Mouse (Mus musculus): ENCODE results near the gene Bsg.
"Not testable (repeated sequence)": the region's sequence is repeated elsewhere in the genome, so short reads cannot be mapped to it uniquely, and the experiment has no call there.

Bsg gene

DNA sequence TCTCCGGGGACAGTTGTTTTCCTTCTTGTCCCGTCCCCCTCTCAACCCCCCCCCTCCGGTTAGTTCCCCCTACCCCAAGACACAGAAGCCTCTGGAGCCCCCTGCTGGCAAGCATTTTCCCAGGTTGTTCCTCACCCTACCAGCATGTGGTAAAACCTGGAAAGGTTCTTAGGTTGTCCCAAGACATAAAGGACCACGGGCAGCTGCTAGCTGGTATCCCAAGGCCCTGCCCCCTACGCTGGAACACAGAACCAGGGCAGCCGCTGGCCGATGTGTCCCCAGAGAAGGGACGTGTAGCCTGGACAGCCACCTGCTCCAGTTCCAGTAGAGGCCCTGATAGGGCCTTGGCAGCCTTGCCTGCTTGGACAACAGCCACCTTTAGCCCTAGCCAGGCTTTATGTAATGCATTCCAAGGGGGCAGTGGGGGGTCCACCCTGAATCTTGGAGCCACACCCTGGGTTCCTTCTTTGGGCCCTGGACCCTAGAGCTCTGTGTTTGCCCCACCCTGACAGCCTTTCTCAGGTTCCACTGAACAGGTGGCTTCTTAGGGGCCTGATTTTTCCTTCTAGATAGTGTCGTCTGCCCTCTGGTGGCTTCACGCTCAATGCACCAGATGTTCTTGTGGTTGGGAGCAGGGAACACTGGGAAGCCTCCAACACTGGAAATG is 21.2 kb upstream of the Bsg start:
- no peak for DNase-seq (ENCODE audit: low spot score)

DNA sequence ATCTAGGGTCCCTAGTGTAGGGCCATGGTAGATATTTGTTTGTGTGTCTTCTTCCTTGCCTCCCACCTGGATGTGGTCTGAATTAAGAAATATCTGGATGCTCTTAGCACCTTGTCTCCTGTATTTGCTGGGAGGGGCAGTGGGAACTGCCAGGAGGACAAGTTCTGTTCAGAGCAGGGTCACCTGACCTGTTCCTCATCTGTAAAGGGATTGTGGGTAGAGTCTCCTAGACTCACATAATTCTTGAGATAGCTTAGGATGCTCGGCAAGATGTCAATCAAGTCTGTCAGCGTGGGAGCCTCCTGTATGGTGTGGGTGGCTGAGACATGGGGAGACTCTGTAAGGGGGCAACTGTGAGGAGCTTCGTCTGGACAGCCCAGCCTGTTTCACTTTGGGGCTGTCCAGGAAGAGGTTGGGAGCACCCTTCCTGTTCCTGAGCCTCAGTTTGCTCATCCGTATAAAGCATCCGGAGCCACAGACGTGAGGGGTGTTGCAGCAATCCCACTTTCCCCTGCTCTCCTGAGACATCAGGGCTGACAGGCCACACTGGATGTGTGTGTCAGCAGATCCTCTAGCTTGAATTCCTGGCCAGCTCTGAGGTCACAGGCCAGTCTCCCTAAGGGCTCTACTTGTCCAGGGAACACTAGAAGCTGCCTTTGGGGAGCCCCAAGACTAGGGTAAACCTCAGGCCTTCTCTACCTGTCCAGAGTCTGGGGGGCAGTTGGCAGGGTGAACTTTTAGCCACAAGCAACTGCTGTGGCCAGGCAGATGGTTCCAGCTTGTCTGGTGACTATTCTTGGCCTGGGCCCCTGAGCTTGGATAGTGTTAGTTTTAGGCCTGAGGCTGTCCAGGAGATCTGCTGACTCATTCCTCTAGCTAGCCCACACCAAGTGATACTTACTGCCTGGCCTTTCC is 20.3 kb upstream of the Bsg start:
- no peak for DNase-seq (ENCODE audit: low spot score)

DNA sequence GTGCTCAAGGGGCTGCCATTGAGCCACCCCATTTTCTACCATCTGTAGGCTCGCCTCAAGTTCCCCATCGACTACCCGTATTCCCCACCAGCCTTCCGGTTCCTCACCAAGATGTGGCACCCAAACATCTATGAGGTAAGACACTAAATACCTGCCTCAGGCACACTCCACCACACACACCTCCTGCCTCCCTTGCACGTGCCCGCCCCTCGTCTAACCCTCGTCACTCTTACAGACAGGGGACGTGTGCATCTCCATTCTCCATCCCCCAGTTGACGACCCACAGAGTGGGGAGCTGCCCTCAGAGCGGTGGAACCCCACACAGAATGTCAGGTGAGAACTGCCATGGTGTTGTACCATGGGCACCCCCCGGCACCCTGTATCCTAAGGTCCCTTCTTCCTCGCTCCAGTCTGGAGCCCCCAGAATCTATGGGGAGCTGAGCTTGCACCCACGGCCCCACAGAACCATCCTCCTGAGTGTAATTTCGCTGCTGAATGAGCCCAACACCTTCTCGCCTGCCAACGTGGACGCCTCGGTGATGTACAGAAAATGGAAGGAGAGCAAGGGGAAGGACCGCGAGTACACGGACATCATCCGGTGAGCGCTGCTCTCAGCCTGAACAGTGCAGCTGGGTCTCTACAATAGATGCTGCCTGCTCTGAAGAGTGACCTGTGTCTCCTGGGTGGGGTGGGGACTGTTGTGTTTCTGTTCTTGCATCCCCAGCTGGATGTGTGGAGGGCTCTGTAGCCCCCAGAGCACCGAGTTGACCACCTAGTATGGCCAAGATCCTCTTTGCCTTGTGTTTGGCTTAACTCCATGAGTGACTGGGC is 19.3 kb upstream of the Bsg start:
- DNase-seq (ENCODE audit: low spot score) = no peak

DNA sequence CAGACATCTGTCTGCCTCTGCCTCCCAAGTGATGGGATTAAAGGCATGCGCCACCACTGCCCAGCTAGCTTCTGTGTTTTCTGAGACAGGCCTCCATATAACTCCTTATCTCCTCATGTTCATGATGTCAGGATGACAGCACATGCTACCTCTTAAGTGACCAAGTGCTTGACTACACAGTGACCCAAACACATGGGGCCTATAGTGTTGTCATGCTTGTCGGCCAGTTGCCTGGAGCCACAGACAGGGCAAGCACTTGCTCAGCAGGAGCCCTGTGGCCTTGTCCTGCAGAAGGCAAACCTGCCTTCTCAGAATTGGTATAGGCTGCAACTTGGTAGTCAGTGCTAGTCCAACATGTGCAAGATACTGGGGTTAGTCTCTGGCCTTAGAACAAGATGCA is 18.1 kb upstream of the Bsg start:
- DNase-seq (ENCODE audit: low spot score) = no peak

DNA sequence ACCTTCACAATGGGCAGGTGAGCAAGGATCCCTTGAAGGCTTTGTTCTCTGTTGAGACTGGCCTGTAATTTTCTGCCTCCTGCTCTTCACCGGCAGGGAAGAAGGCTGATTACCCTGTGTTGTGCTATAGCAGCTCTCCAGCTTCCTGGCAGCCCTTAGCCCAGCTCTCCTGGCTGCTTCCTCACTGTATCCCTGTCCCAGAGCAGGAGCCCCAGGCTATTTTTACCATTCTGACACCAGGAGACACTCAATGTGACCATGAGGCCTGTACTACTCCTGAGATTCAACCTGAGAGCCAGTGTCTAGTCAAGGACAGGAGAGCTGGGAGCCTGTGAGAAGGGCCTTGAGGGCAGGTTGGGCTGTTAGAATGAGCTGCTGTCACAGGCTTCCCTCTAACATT is 17.6 kb upstream of the Bsg start:
- DNase-seq (ENCODE audit: low spot score) = no peak

DNA sequence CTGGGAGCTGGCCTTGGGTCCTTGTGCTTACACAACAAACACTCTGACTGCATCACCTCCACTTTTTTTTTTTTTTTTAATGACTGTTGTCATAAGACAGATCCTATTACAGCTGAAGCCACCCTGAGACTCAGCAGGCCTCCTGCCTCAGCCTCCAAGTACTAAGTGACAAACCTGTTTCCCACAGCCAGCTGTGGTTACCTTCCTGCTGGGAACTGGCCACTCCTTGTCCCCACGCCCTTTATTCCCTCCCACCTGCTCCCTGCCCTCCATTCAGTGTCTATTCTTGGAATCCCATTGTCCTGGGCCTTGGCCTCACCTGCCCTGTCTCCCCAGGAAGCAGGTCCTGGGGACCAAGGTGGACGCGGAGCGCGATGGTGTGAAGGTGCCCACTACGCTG is 16.8 kb upstream of the Bsg start:
- no peak for DNase-seq (ENCODE audit: low spot score)

DNA sequence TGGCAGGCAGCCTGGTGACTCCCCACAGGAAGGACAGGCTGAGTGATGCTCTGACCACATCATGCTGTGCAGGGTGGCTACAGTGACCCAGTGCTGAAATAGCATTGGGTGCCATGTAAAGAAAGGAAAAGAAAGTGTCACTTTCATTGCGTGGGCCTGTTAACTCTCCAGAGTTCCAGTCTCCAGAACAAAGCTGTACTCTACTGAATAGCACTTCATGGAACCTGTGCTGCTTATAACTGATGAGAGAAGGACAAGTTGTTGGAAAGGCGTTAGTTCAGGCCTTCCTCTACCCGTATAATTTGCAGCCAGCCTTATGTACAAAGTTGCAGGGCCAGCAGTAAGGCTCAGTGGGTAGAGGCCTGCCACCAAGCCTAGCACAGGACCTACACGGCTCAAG is 15.6 kb upstream of the Bsg start, which contains the start of gene Gzmm:
Gzmm (plus strand) TSS at position 301 of the 400 bp plus-strand sequence.
- no peak for DNase-seq (ENCODE audit: low spot score)

DNA sequence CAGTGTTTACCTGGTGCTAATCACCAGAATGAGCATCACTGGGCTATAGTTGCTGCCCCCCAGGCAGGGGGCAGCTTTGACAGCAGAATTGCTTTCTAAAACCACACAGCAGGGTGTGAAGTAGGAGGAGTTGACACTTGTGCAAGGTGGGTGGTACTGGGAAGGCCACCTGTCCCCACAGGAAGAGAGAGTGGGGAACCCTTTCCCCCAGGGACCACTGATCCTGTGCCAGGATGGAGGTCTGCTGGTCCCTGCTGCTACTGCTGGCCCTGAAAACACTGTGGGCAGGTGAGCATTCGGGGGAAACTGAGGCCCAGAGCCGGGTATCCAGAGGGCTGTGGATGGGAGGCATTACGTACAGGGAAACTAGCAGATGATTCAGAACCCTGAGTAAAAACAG is 15.1 kb upstream of the Bsg start:
- DNase-seq (ENCODE audit: low spot score) = no peak

DNA sequence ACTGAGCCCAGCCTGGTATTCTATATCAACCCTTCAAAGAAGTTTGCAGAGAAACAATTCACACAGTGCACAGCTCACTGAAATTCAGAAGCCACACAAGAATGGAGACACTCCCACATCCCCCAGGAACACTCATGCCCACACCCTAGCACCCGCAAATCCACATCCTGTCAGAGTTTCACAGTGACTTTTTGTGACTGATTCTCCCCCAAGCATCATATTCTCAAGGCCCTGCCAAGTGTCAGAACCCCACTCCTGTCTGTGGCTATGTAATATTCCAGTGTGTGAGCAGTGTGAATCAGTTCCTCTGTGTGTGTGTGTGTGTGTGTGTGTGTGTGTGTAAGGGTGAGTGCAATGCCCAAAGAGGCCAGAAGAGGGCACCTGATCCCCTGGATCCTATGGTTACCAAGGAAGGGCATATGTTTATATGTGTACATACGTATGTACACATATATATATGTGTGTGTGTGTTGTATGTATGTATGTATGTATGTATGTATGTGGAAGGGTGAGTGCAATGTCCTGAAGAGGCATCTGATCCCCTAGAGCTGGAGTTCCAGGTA is 12.2 kb upstream of the Bsg start:
- no peak for DNase-seq (ENCODE audit: low spot score)

DNA sequence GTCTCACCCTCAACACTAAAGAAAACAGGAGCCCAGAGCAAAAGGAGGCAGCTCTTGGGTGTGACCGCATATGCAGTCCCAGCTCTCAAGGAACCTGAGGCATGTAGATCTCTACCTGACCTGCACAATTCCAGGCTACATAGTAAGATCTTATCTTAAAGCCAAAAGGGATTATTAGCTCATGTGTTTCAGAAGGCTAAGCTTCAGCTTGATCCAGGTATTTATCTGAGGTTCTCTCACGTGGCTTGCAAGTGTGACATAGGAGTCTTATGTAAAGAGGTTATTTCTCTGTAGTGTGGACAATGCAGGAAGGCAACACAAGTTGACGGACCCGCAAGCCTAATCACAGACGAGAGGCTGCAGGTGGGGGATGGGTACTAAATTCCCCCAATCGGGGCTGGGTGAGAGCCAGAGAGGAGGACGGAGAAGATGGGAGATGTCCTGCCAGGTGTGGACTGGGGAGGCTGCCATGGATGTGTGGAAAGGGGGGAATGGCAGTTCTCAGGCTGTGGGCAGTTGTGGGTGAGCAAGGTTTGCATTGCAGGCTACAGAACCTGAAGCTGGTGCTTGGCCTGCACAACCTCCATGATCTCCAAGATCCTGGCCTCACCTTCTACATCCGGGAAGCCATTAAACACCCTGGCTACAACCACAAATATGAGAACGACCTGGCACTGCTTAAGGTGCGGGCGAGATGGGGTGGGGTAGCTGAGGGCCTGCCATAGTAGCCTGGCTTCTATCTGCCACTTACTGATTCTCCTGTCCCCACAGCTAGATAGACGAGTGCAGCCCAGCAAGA is 10.5 kb upstream of the Bsg start:
- DNase-seq (ENCODE audit: low spot score) = no peak

DNA sequence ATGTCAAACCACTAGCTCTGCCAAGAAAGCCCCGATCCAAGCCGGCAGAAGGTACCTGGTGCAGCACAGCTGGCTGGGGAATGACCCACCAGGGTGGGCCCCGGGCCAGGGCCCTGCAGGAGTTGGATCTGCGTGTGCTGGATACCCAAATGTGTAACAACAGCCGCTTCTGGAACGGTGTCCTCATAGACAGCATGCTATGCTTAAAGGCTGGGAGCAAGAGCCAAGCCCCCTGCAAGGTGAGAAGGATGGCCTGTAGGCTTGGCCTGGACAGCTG is 10.0 kb upstream of the Bsg start:
- no peak for DNase-seq (ENCODE audit: low spot score)

DNA sequence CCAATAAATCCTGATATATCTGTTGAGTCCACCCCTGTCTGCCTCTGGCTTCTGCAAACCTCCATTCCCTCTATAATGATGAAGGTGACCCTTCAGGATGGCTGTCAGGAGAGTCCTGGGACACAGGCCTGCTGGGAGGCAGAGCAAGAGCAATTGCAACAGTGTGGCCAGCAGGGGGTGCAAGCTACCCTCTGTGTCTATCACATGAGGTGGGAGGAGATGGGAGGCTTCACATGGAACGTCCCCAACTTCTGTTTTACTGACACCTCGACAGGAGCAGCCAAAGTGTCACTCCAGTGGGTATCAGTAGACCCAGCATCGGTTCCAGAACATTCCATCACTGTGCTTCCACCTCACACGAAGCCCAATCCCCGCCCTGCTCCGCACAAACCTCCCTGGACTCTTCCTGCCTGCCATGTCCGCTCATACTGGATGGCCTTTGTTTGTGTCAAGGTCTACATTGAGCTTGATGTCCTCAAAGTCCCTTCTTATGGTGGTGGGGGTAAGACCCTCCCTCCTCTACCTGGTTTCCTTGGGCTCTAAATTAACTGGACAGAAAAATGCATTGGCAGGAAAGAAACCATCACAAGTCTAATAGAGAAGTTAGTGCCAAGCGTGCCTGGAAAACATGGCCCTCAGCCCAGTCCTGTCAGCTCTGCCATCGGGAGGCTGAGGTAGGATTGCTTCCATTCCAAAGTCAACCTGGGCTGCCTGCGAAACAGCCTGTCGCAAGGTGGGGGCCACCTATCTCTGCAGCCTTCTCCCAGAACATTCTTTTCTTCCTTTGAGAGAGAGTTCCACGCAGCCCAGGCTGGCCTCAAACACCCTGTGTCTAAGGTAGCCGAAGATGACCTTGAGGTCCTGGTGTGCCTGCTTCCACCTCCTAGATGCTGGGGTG is 8.8 kb upstream of the Bsg start:
- DNase-seq (ENCODE audit: low spot score) = peak; percentile 50

DNA sequence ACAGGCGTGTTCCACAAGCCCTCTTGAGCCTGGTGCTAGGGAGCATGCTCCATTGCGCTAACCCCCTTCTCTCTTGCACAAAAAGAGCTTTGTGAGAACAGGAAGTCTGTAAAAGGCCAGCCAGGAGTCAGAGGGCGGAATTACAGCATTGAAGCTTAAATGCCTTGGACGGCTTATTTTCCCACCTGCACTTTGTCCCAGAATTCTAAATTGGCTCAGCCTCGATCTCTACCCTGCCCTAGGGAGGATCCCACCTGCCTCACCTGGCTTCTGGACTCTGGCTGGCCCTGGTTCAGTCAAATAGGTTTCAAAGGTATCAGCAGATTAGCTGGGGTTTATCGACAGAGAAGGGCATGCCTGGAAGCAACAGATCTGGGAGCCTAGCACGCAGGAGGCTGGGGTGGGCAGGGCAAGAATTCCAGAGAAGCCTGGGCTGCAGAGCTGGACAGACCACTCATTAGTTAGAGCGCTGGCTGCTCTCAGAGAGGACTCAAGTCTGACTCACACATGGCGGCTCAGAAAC is 8.1 kb upstream of the Bsg start:
- no peak for DNase-seq (ENCODE audit: low spot score)

DNA sequence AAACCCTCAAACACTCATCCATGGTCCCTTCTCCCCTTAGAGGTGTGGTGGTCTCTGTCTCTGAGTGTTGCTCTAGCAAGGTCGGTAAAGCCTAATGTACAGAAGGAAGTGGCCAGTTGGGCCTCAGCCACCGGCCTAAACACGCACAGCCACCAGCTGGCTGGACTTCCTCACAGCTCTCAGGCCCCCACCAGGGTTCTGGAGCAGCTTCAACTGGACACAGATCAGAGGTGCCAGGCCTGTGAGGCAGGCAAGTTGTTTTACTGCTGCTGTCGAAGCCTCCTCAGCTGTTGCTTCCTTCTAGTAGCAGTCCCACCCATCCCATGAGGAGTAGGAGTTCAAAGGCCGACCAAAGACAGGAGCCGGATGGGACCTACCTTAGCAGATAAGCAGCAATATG is 6.4 kb upstream of the Bsg start:
- DNase-seq (ENCODE audit: low spot score) = no peak

DNA sequence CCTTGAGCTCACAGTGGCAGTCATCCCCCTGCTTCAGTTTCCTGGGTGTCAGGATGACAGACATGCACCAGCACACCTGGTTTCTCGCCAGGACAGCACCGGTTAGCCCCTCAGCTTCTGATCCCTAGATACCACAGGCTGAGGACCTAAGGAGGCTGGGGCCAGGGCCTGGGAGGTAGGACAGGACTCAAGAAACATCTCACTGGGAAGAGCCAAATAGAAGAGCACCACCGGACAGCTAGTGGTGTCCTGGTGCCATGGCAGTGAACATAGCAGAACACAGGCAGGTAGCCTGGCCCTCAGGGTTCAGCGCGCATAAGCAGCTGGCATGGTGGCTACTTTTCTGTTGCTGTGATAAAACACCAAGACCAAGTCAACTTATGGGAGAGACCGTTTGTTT is 5.8 kb upstream of the Bsg start:
- no peak for DNase-seq (ENCODE audit: low spot score)

DNA sequence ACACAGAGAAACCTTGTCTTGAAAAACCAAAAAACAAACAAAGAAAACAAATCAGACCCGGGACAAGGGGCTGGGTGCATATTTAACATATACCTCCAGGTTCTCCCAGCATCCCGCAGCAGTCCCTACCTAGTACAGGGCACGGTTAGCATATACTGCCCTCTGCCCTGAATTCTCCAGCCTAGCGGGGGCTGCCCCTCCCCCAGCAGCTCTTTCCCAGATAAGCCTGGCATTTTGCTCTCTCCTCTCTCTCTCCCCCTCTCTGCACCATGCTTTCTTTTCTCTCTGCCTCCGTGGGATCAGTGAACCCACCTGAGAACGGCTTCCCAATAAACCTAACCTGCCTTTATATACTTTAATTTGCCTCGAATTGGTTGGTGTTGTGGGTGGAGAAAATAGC is 3.6 kb upstream of the Bsg start:
- DNase-seq (ENCODE audit: low spot score) = no peak

DNA sequence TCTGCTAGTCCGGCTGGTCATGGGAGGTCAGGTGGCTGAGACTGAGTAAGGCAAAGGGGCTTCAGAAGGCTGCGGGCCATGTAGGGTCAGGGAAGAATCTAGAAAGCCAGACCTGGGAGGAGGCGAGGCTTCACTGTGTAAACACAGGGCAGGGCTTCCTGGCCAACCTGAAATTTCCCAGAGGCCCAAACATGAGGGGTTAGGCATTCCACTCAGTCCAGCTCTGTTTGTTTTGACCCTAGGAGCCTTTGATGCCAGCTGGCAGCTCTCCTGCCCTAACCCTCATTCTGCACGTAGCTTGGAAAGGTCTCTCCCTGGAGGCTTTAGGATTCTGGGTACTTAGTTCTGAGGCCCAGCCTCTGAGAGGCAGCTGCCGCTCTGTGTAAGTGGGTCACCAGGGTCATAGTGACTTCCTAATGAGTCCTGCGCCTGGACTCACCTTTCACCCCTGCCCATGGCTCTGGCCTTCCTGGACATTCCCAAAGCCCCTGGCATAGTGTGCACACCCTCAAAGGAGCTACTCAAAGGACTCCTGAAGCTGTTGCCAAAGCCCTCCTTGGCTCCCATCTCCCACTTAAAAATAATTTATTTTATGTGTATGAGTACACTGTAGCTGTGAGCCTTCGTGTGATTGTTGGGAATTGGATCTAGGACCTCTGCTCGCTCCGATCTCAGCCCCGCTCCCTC is 2.7 kb upstream of the Bsg start:
- no peak for DNase-seq (ENCODE audit: low spot score)

DNA sequence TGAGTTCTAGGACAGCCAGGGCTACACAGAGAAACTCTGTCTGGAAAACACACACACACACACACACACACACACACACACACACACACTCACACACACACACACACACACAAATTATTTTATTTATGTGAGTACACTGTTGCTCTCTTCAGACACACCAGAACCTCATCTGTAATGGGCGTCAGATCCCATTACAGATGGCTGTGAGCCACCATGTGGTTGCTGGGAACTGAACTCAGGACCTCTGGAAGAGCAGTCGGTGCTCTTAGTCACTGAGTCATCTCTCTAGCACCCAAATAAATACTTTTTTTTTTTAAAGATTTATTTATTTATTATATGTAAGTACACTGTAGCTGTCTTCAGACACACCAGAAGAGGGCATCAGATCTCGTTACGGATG is 1.3 kb upstream of the Bsg start:
- DNase-seq (ENCODE audit: low spot score) = not testable (repeated sequence)

DNA sequence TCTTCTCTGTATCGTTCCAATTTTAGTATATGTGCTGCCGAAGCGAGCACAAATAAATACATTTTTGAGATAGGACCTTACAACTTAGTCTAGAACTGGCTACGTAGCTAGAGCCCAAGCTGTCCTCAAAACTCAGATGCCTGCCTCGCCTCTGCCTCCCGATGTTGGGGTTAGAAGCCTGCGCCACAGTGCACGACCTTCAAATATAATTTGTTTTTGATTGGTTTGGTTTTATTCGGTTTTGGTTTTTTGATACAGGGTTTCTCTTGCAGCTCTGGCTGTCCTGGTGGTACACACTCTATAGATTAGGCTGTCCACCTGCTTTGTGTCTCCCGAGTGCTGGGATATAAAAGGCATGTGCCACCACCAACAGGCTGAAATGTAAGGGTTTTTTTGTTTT is 750 bp upstream of the Bsg start:
- DNase-seq (ENCODE audit: low spot score) = no peak

DNA sequence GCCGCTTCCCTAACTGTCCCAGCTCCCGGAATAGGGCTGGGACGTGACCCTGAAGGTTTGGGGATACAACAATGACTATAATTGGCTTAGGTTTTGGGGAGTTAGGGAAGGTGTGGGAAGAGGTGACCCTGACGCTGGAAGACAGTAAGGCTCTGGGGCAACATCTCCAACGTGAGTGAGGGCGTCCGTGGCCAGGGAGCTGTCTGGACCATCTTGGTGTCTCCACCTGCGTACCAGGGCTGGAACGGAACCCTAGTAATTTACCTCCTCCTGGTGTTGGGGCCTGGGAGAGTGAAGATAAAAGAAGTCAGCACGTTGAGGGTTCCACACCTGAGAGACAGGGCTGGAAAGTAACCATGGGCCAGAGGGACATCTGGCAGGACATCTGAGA is 674 bp downstream of the Bsg start:
- DNase-seq (ENCODE audit: low spot score) = no peak

Measured in ovary, adult 18-20 months (tissue).